Mouse (Mus musculus): ENCODE results near the gene Dnaaf2.

Gene Dnaaf2

GRCm38 (mm10) chr12:69198164-69198535 lies at the start of gene Dnaaf2:
Dnaaf2 (minus strand) TSS chr12:69198429.
- peak; percentile 68 for DNase-seq (ENCODE audit: low read depth, low spot score)

- peak; percentile 74 for DNase-seq (ENCODE audit: low read depth, low spot score)
Measured at GRCm38 (mm10) chr12:69241771-69242431, 43.7 kb upstream of the Dnaaf2 start.

GRCm38 (mm10) chr12:69241405-69241770 lies 43.2 kb upstream of the Dnaaf2 start:
- no peak for DNase-seq (ENCODE audit: low read depth, low spot score)

GRCm38 (mm10) chr12:69240876-69241275 lies 42.6 kb upstream of the Dnaaf2 start, which contains the start of gene Klhdc1:
Klhdc1 (plus strand) TSS chr12:69241176.
- no peak for DNase-seq (ENCODE audit: low read depth, low spot score)

GRCm38 (mm10) chr12:69238284-69238683 lies 40.1 kb upstream of the Dnaaf2 start:
- DNase-seq (ENCODE audit: low read depth, low spot score), result no peak

- DNase-seq (ENCODE audit: low read depth, low spot score), result no peak
Measured at GRCm38 (mm10) chr12:69235782-69236181, 37.6 kb upstream of the Dnaaf2 start.

- peak; percentile 81 for DNase-seq (ENCODE audit: low read depth, low spot score)
Measured at GRCm38 (mm10) chr12:69229251-69229650, 31.0 kb upstream of the Dnaaf2 start.

- peak; percentile 90 for DNase-seq (ENCODE audit: low read depth, low spot score)
Measured at GRCm38 (mm10) chr12:69227776-69228466, 29.7 kb upstream of the Dnaaf2 start, which contains the start of gene Pole2. Pole2 (minus strand) TSS chr12:69228195.

GRCm38 (mm10) chr12:69220613-69221277 lies 22.5 kb upstream of the Dnaaf2 start:
- no peak for DNase-seq (ENCODE audit: low read depth, low spot score)

GRCm38 (mm10) chr12:69216587-69216986 lies 18.4 kb upstream of the Dnaaf2 start:
- DNase-seq (ENCODE audit: low read depth, low spot score), result no peak

- no peak for DNase-seq (ENCODE audit: low read depth, low spot score)
Measured at GRCm38 (mm10) chr12:69215000-69215785, 17.0 kb upstream of the Dnaaf2 start.

GRCm38 (mm10) chr12:69214393-69214792 lies 16.2 kb upstream of the Dnaaf2 start:
- no peak for DNase-seq (ENCODE audit: low read depth, low spot score)

GRCm38 (mm10) chr12:69213186-69213777 lies 15.1 kb upstream of the Dnaaf2 start:
- no peak for DNase-seq (ENCODE audit: low read depth, low spot score)

GRCm38 (mm10) chr12:69211057-69211456 lies 12.8 kb upstream of the Dnaaf2 start:
- peak; percentile 54 for DNase-seq (ENCODE audit: low read depth, low spot score)

- DNase-seq (ENCODE audit: low read depth, low spot score), result no peak
Measured at GRCm38 (mm10) chr12:69210056-69210979, 12.1 kb upstream of the Dnaaf2 start.

GRCm38 (mm10) chr12:69208520-69208919 lies 10.3 kb upstream of the Dnaaf2 start:
- DNase-seq (ENCODE audit: low read depth, low spot score), result peak; percentile 34

- DNase-seq (ENCODE audit: low read depth, low spot score), result no peak
Measured at GRCm38 (mm10) chr12:69207926-69208325, 9.7 kb upstream of the Dnaaf2 start.

GRCm38 (mm10) chr12:69207396-69207795 lies 9.2 kb upstream of the Dnaaf2 start:
- no peak for DNase-seq (ENCODE audit: low read depth, low spot score)

- peak; percentile 67 for DNase-seq (ENCODE audit: low read depth, low spot score)
Measured at GRCm38 (mm10) chr12:69204052-69204833, 6.0 kb upstream of the Dnaaf2 start, which contains the start of gene Gm49384. Gm49384 (minus strand) TSS chr12:69204267.

Data from CD4-positive, CD25-positive, alpha-beta regulatory T cell, adult 2 months (primary cell).